Mouse (Mus musculus): ENCODE data around the gene Tmie.

The Tmie gene

DNA sequence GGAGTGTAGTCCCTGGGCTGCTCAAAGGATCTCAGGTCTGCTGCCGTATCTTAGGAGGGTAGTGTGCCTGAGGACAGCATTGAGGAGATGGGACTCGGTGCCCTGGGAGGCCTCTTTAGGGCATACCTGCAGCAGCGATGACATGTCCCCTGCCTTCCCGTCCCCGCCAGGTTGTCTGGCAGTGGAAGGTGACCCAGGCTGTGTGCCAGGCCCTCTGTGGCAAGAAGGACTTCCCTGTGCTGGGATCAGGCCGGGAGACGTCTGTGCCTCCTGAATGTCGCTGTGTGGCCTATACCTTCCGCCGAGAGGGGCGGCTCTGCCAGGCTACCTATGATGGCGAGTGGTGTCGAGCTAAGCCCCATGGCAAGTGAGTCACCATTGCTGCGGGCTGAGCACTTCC lies 9.0 kb upstream of the Tmie start:
- DNase-seq (ENCODE audit: low spot score): no peak

GRCm38 (mm10) chr9:110887388-110888303 lies 7.7 kb upstream of the Tmie start:
- no peak for DNase-seq (ENCODE audit: low spot score)

DNA sequence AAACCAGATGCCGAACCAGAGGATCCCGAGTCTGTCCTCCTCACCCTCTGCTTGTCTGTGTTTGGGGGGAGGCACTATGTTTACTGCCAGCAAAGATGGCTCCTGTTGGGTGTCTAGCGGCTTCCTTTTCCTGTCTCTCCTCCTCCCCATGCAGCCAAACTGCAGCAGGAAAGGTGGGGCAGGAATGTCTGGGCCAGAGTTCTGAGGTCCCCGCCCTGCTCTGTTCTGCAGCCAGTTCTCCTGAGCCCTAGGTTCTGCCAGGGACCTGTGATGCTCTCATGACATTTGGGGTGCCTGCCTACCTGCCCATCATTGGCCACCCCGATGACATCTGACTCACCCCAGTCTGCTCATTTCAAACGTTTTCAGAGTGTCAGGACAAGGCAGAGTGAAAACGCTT lies 2.0 kb upstream of the Tmie start:
- no peak for DNase-seq (ENCODE audit: low spot score)

DNA sequence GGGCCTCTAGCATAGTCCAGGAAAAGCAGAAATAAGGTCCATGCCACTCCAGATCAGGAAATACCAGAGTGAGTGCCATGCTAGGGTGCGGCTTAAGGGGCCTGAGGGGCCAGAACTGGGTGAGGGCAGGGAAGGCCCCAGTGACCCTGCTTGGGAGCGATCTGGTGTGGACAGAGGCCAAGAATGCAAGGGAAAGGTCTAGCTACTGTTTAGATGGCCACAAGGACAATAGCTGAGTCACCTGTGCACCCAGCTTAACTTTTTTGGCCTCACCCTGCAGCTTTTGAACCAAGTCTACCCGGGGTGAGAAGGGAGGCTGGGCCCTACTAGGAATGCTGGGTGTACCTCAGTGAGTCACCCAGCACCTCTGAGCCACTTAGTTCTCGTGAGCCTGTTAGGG lies 859 bp upstream of the Tmie start:
- DNase-seq (ENCODE audit: low spot score): no peak

- peak; percentile 59 for DNase-seq (ENCODE audit: low spot score)
Observed at GRCm38 (mm10) chr9:110879191-110879920, 557 bp downstream of the Tmie start, which contains the start of gene Als2cl. Gene Als2cl, plus strand, starts transcription at chr9:110879870.

- peak; percentile 53 for DNase-seq (ENCODE audit: low spot score)
Observed at GRCm38 (mm10) chr9:110877888-110878287, 2.0 kb downstream of the Tmie start.

- no peak for DNase-seq (ENCODE audit: low spot score)
Observed at GRCm38 (mm10) chr9:110877353-110877752, 2.6 kb downstream of the Tmie start.

- DNase-seq (ENCODE audit: low spot score): no peak
Observed at GRCm38 (mm10) chr9:110875288-110875695, 4.6 kb downstream of the Tmie start.

DNA sequence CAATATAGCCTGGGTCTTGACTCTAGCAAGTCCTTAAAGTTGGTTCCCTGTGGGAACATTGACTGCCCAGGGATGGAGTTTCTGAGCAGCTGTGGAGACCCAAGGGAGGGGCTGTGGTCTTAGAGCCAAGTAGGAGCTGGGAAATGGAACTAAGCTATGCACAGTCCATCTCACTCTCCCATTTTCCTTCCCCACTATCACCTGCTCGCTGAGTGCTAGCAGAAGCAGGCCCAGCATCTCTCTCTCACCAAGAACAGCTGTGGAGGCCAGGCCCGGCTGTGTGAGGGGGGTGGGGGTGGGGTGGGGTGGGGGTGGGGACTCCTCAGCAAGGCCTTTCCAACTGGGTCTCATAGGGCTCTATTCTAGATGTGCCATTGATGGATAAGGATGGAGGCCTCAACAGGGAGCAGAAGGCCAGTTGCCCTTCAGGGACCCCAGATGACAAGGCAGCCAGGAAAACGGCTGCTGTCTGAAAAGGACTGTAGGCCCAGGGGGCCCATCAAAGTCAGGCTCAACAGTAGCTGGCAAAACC lies 5.2 kb downstream of the Tmie start:
- DNase-seq (ENCODE audit: low spot score): no peak

DNA sequence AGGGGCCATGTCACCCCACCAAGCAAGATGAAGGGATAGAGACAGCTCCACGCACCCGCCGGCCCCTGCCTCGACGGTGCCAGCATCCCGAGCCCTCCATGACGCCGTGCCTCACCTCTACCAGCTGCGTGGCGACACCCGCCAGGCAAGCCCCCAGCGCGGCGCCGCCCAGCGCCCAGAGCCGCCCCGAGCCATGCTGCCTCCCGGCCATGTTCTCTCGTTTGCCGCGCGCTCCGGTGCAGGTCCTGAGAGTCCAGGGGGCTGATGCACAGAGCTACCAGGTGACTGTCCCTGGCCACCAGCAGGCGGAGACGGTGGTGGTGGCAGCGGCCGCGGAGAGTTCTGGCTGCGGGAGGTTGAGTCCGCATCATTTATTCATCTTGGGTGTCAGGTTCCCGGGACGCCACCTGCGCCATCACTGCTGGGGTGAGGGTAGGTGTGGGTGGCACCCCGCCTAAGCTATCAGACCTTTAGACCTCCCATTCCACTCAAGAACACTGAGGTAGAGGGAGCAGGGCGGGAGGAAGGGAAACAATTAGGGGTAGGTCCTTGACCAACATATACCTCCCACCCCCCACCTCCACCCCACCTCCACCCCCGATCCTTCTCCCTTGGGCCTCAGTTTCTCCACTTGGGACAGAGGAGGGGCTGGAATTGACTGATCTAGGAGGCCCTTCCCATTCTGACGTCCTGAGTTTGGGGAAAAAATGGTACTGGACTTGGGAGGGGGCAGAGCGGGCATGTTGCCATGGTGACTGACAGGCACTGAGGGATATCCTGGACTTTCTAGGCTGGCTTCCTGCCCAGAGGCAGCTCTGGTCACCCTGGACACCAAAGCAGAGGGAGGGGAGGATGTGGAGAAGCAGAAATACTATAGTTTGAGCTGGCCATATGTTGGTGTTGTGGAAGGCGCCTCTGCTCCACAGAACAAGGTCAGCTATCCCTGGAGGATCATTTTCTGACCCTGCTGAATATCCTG lies 5.9 kb downstream of the Tmie start:
- no peak for DNase-seq (ENCODE audit: low spot score)

- DNase-seq (ENCODE audit: low spot score): peak; percentile 38
Observed at GRCm38 (mm10) chr9:110871030-110871429, 8.9 kb downstream of the Tmie start.

GRCm38 (mm10) chr9:110858967-110859596 lies 20.8 kb downstream of the Tmie start:
- DNase-seq (ENCODE audit: low spot score): no peak

DNA sequence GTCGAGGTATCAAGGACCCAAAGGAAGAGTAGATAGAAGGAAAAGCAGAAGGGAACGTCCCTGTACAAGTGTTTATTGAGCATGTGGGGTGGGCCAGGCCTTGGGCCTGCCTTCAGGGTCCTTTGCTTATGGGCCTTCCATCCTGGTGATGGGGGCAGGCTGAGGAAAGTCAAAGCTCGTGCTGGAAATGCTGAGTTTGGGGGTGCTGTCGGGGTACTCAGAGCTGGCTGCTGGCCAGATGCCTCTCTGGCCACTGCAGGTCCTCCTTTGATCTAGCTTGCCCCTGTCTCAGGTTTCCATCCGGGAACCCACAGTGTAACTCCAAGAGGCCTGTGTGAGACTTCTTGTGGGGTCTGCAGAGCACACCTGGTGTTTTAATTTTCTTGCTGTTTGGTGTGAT lies 21.4 kb downstream of the Tmie start:
- no peak for DNase-seq (ENCODE audit: low spot score)

- DNase-seq (ENCODE audit: low spot score): no peak
Observed at GRCm38 (mm10) chr9:110857781-110858472, 22.0 kb downstream of the Tmie start, which contains the start of gene Prss50. Gene Prss50, plus strand, starts transcription at chr9:110857967.

DNA sequence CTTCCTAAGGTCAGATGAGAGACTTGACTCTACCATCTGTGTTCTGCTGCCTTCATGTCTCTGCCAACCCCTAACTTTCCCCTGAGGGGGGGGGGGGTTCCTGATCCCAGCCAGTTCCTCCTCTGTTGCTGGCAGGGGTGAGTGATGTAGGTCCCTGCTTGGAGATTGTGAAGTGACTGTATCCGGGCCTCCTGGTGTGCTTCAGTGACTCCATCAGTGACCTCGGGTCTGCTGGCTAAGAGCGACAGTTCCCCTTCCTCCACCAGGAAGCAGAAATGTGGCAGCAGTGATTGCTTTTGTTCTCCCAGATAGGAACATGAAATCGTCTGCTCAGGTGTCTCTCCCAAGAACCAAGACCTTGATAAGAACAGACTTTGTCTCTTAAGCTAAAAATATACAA lies 23.0 kb downstream of the Tmie start:
- DNase-seq (ENCODE audit: low spot score): no peak

GRCm38 (mm10) chr9:110855903-110856302 lies 24.0 kb downstream of the Tmie start:
- DNase-seq (ENCODE audit: low spot score): no peak

- DNase-seq (ENCODE audit: low spot score): no peak
Observed at GRCm38 (mm10) chr9:110849162-110849561, 30.8 kb downstream of the Tmie start.

GRCm38 (mm10) chr9:110844206-110844605 lies 35.7 kb downstream of the Tmie start, which contains the start of gene Prss46:
Gene Prss46, plus strand, starts transcription at chr9:110844506.
- no peak for DNase-seq (ENCODE audit: low spot score)

DNA sequence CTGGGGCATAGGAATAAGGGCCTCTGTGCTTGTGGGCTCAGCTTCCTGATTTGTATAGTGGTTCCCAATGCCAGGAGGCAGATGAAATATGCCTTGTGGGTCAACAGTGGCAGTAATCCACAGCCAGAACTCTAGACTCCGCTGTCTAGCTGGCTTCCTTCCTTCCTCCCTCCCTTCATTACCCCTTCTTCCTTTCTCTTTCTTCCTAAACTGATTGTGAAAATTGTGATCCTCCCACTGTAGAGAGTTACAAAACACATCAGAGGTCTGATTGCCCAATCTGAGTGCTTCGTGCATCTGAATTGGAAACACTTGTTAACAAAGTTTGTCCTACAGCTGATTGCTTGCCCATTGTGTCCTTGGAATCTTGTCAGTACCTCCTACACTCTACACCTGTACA lies 38.5 kb downstream of the Tmie start:
- no peak for DNase-seq (ENCODE audit: low spot score)

GRCm38 (mm10) chr9:110840905-110841304 lies 39.0 kb downstream of the Tmie start:
- no peak for DNase-seq (ENCODE audit: low spot score)

Measured in ovary, postnatal 36 days (tissue).